Mouse (Mus musculus): Measurements from ENCODE around the gene Ppp1r14b.

DNA sequence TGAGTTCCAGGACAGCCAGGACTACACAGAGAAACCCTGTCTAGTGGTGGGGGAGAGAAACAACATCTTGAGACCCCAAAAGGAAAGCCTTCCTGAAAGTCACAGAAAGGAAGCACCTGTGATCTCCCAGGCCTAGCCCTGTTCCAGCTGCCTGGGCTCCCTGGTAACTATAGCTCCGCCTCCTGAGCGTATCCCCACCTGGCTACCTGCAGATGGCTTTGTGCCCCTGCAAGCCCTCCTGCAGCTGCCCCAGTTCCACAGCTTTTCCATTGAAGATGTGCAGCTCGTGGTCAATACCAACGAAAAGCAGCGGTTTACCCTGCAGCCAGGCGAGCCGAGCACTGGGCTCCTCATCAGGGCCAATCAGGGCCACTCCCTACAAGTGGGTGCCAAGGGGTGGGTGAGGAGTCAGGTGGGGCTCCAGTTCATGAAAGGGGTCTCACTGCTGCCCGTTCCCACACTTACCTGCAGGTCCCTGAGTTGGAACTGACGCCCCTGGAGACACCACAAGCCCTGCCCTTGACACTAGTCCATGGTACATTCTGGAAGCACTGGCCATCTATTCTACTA lies 23.0 kb downstream of the Ppp1r14b start:
- TF ChIP-seq CTCF (conservative IDR thresholded peaks at IDR 0.05; ENCODE audit: low read length): no peak
- no peak for TF ChIP-seq POU5F1 (IDR thresholded peaks at IDR 0.05; ENCODE audit: borderline replicate concordance, low read length)
